Mouse (Mus musculus) midbrain, embryonic 15.5 days (tissue): ENCODE results near the gene a. TPM values are rescaled to one million over a fixed set of nuclear protein-coding genes. Genes with fewer than 3 reads are reported as not detected.

Experiments used
- ATAC-seq: fragments of 200-750 bp; cut with Nextera tagmentation; replicated peaks from 2 replicates; pipeline ENCODE4 v1.8.0; 2017; ENCODE audit warnings: moderate TSS enrichment
- H3K27ac ChIP-seq: fragments of 300-500 bp; sonication (generic); 2 replicates; pipeline ENCODE4 v1.5.1; 2015; ENCODE audit warnings: mild to moderate bottlenecking, inconsistent platforms
- H3K27me3 ChIP-seq: fragments of 300-500 bp; sonication (generic); replicated peaks from 2 replicates; pipeline ENCODE4 v1.6.1; 2015; ENCODE audit warnings: inconsistent platforms
- H3K36me3 ChIP-seq: fragments of 300-500 bp; sonication (generic); replicated peaks from 2 replicates; pipeline ENCODE4 v1.6.1; 2015; ENCODE audit warnings: inconsistent platforms
- H3K4me1 ChIP-seq: fragments of 300-500 bp; sonication (generic); 2 replicates; pipeline ENCODE4 v1.6.1; 2015; ENCODE audit warnings: inconsistent platforms
- H3K4me2 ChIP-seq: fragments of 300-500 bp; sonication (generic); 2 replicates; pipeline ENCODE4 v1.6.1; 2015; ENCODE audit warnings: inconsistent platforms, mild to moderate bottlenecking, moderate library complexity
- H3K4me3 ChIP-seq: fragments of 300-500 bp; sonication (generic); 2 replicates; pipeline ENCODE4 v1.5.1; 2015; ENCODE audit warnings: mild to moderate bottlenecking, inconsistent platforms
- H3K9ac ChIP-seq: fragments of 300-500 bp; sonication (generic); 2 replicates; pipeline ENCODE4 v1.6.1; 2015; ENCODE audit warnings: mild to moderate bottlenecking, inconsistent platforms
- H3K9me3 ChIP-seq: fragments of 300-500 bp; sonication (generic); 2 replicates; pipeline ENCODE4 v1.6.1; 2016; ENCODE audit warnings: inconsistent platforms
- WGBS: fragments of 180-500 bp; shearing (Covaris S2); methylation state at CpG from one replicate; pipeline ENCODE4 v1.1.7; 2015; ENCODE audit warnings: mixed read lengths; 5-methylcytosine and 5-hydroxymethylcytosine counted together
- polyA plus RNA-seq: library from polyadenylated mRNA; unstranded; fragments of >200 nt; fragmentation: Nextera tagmentation; extraction: Ambion mirVana; gene quantifications from 2 replicates; pipeline ENCODE4 v1.2.1, GENCODE M21; 2015

Gene a
- polyA plus RNA-seq, 1 experiment from 2014 or later, result 0.86 TPM

DNA sequence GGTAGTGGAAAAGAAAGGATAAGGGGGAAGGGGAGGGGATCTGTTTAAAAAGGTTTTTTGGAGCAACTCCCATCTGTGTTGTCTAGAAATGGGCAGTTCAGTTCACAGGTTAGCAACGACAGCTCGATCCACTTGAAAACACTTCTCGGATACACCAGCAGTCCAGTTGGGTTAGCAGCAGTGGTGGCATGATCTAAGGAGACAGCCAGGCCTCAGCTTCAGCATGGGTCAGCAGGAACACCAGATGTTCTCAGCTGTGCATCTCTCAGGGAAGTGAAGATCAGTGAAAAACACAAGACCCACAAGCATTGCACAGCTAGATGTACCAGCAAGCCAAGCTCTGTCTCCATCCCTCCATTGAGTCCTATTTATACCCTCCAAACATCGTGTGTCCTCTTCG, 295.1 kb downstream of the a start:
- Histone ChIP-seq H3K9ac (no peak overlapping the region), H3K4me1 (no peaks in the 10 kb centered on the region), H3K4me3 (no peak overlapping the region), H3K4me2 (no peak overlapping the region), H3K27ac (no peak overlapping the region), H3K27me3 (no peaks in the 10 kb centered on the region), H3K36me3 (no peaks in the 10 kb centered on the region), H3K9me3 (no peaks in the 10 kb centered on the region)
- 90% methylated on average over 5 of the region's 5 CpGs for whole genome bisulfite sequencing
- ATAC-seq, result no peak

DNA sequence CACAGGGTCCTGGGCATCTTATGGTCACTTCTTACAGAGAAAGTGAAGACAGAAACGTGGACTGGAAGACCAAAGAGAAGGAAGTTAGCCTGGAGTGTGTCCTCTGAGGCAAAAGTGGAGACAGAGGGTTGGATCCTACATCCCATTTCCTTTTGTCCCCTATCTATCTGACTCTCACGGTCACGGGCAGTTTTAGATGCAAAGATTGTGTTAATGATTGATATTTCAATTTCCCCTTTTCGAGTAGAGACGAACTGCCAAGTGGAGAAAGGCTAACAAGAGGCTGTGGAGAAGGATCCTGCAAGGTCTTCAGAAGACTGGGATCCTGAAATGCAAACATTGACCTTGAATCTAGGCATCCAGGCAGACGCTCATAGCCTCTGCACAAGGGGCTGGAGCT, 297.1 kb downstream of the a start:
- 80% methylated on average over 6 of the region's 6 CpGs for WGBS
- no peaks in the 10 kb centered on the region for H3K9me3 ChIP-seq
- no peak overlapping the region for H3K9ac ChIP-seq
- no peaks in the 10 kb centered on the region for H3K36me3 ChIP-seq
- no peak overlapping the region for H3K4me2 ChIP-seq
- H3K4me3 ChIP-seq, result no peak overlapping the region
- H3K27ac ChIP-seq, result no peak overlapping the region
- ATAC-seq, result no peak
- no peaks in the 10 kb centered on the region for H3K27me3 ChIP-seq
- no peaks in the 10 kb centered on the region for H3K4me1 ChIP-seq

DNA sequence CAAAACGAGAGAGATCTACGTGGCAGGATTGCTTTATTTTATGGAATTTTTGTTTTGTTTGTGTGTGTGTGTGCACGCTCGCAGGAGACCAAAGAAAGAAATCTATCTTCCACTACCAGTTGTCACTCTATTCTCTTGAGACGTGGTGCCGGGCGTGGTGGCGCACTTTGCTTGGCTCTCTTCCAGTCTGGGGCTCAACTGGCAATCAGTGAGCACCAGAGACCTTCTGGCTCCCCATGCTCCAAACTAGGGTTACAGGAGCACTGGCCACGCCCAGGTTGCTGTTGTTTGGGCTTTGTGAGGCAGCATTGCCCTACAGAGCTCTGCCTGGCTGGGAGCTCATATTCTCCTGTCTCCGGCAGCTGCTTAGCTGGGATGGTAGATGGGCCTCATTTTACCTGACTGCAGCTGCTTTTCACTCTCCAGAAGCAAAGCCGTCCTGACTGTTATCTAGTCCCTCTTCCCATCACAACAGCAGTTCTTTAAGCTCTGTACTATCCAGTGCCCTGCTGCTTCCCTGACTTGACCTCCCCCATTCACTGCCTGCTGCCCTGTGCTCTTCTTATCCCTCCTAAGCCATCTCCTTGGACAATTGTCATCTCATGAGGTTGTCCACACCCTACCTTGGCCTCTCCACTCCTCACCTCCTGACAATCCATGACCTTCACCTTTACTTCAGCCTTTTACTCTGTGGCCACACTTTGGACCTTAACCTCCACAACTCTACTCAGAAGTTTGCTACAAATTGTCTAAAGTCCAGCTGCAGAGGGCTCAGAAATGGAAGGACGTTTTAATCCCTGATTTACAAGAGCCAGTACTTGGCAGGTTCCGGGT, 299.9 kb downstream of the a start:
- no peak overlapping the region for H3K4me3 ChIP-seq
- H3K4me2 ChIP-seq, result no peak overlapping the region
- H3K27me3 ChIP-seq, result no peaks in the 10 kb centered on the region
- 69% methylated on average over 13 of the region's 13 CpGs for WGBS
- no peaks in the 10 kb centered on the region for H3K4me1 ChIP-seq
- no peak for ATAC-seq
- H3K36me3 ChIP-seq, result no peaks in the 10 kb centered on the region
- no peak overlapping the region for H3K27ac ChIP-seq
- no peak overlapping the region for H3K9ac ChIP-seq
- H3K9me3 ChIP-seq, result no peaks in the 10 kb centered on the region

DNA sequence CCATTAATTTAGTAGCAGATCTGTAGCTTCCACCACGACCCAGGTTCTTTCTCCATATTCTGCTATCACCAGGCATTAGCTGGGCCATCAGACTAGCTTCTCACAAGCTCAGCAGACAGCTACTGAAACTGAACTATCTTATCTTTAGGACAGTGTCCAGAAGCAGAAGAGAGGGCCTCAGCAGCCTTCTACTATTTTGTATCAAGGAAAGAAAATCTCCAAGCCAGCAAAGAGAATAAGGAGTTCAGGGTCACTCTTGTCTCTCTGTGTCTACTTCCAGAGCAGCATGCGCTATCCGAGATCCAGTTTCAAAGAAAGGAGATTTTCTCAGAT, 300.5 kb downstream of the a start:
- Histone ChIP-seq H3K9ac (no peak overlapping the region), H3K27me3 (no peaks in the 10 kb centered on the region)
- WGBS, result 84% methylated on average over 3 of the region's 3 CpGs

DNA sequence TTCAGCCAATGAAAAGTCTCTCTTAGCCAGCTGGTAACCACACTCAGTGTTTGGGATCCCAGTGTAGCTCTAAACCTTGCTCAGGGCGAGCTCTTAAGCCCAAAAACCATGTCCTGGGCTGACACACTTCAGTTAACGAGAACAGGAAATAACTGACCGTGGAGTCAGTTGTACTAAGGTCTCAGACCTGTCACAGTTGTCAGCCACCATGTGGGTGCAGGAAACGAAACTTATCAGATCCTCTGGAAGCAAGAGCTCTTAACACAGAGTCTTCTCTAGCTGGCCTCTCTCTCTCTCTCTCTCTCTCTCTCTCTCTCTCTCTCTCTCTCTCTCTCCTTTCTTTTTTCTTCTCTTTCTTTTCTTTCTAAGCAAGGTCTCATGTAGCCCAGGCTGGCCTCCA, 302.2 kb downstream of the a start:
- no peak for ATAC-seq
- H3K27me3 ChIP-seq, result no peaks in the 10 kb centered on the region
- WGBS, result 67% methylated on average over 4 of the region's 4 CpGs

More for the DNA sequence above, 300.5 kb downstream of the a start:
- H3K27ac ChIP-seq, result no peak overlapping the region
- H3K4me2 ChIP-seq, result no peak overlapping the region
- H3K4me1 ChIP-seq, result no peaks in the 10 kb centered on the region
- no peak for ATAC-seq
- no peak overlapping the region for H3K4me3 ChIP-seq
- no peaks in the 10 kb centered on the region for H3K36me3 ChIP-seq
- no peaks in the 10 kb centered on the region for H3K9me3 ChIP-seq

DNA sequence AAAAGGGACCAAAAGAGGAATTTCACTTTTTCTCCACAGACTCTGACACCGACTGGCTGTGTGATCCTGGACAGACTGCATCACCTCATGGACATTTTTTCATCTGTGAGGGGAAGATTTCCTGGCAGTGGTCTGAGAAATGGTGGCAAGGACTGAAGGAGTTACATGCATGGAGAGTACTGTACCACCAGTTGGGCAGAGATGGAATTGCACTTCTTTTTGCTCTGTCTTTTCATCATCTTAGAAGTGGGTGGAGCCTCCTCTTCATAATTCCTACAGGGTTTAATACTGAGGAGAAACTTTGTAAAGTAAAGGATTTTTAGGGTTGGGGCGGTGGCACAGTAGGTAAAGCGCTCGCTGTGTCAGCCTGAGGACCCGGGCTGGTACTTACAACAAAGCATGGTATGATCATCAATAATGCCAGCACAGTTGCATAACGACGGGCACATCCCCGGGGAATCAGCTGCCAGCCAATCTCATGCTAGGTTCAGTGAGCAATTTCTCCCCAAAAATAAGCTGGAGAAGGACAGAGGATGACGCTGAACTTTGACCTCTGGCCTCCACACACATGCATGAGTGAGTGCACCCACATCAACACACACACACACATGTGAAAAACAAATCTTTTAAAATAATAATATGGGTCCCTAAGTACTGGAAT, 307.6 kb downstream of the a start:
- 89% methylated on average over 9 of the region's 9 CpGs for WGBS
- ATAC-seq, result no peak
- H3K27ac ChIP-seq, result no peak overlapping the region
- H3K9me3 ChIP-seq, result no peaks in the 10 kb centered on the region
- H3K36me3 ChIP-seq, result no peaks in the 10 kb centered on the region
- no peak overlapping the region for H3K9ac ChIP-seq
- H3K27me3 ChIP-seq, result no peaks in the 10 kb centered on the region
- 0 out of 2 replicates have a peak, but pooled peaks cover 4% of the 10 kb centered on the region for H3K4me1 ChIP-seq
- no peak overlapping the region for H3K4me2 ChIP-seq
- H3K4me3 ChIP-seq, result no peak overlapping the region

More for the DNA sequence above, 302.2 kb downstream of the a start:
- no peaks in the 10 kb centered on the region for H3K4me1 ChIP-seq
- H3K9ac ChIP-seq, result no peak overlapping the region
- H3K4me3 ChIP-seq, result no peak overlapping the region
- no peaks in the 10 kb centered on the region for H3K9me3 ChIP-seq
- H3K4me2 ChIP-seq, result no peak overlapping the region
- H3K27ac ChIP-seq, result no peak overlapping the region
- no peaks in the 10 kb centered on the region for H3K36me3 ChIP-seq

DNA sequence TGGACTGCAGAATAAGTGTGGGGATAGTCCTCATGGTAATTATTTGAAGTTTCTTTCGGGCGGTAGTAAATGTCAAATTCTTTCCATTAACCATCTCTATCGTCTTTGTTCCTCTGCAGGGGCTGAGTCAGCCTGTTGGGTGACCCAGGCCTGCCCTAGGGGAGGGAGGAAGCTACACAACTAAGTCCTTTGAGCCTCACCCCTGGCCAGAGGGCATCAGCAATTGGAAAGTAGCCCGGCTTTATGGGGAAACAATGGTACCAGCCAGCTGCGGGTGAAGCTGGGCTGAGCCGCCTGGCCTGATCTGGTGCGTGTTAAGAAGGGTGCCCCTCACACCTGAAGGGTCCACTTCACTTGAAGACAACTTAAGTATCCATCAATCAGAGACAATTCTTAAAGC, 308.2 kb downstream of the a start:
- Histone ChIP-seq H3K4me2 (no peak overlapping the region), H3K9me3 (no peaks in the 10 kb centered on the region), H3K9ac (no peak overlapping the region), H3K4me3 (no peak overlapping the region), H3K27ac (no peak overlapping the region), H3K36me3 (no peaks in the 10 kb centered on the region), H3K27me3 (no peaks in the 10 kb centered on the region), H3K4me1 (0 out of 2 replicates have a peak, but pooled peaks cover 4% of the 10 kb centered on the region)
- ATAC-seq, result no peak
- WGBS, result 72% methylated on average over 7 of the region's 7 CpGs

DNA sequence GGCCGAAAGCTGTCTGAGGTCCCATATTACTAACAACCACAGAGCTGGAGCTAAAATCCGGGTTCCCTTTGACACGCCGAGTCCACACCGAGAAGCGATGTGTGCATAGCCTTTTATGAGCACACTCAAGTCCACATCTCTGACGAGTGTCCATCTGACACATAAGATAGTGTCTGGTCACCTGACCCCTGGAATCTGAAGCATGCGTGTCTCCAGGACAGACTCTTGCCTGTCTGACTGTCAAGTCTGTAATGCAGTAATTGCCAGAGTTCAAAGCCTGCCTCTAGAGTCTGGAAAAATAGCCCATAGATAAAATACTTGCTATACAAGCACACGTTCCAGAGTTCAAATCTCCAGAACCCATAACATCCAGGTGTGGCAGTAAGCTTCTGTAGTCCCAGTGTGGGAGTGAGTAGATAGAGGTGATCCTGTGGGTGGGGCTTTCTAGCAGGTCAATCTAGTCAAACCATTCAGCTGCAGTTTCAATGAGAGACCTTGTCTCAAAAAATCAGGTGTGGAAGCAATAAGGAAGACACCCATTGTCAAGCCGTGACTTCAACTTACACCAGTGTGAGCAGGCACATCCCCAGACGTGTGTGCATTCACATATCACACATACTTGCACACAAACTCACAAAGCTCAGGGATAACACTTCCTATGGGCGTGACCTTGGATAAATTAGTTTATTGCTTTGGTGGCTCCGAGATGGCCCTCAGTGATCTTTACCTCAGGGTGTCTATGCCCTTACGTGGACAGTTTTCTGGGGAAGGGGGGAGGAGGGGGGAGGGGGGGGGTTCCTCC, 309.0 kb downstream of the a start:
- Histone ChIP-seq H3K4me2 (no peak overlapping the region), H3K9ac (no peak overlapping the region), H3K36me3 (no peaks in the 10 kb centered on the region), H3K27ac (no peak overlapping the region), H3K4me1 (0 out of 2 replicates have a peak, but pooled peaks cover 4% of the 10 kb centered on the region), H3K9me3 (no peaks in the 10 kb centered on the region), H3K27me3 (no peaks in the 10 kb centered on the region), H3K4me3 (no peak overlapping the region)
- 86% methylated on average over 14 of the region's 14 CpGs for WGBS
- no peak for ATAC-seq

Other genes with a start within 250 kb of the a start
- 1.8 and 2.1 TPM in 2 replicates for gene 1700003F12Rik, start 244.3 kb upstream of the a start, polyA plus RNA-seq
- 0.36 and 0.60 TPM in 2 replicates for gene Actl10, start 239.6 kb upstream of the a start, polyA plus RNA-seq
- gene Necab3, start 232.5 kb upstream of the a start, polyA plus RNA-seq, result 15.4 and 18.0 TPM in 2 replicates
- gene E2f1, start 221.5 kb upstream of the a start, polyA plus RNA-seq, result 5.4 and 7.1 TPM in 2 replicates
- 15.7 and 15.9 TPM in 2 replicates for gene Pxmp4, start 187.7 kb upstream of the a start, polyA plus RNA-seq
- 2.6 and 3.1 TPM in 2 replicates for gene Zfp341, start 178.1 kb upstream of the a start, polyA plus RNA-seq
- gene 4930519P11Rik, start 178.0 kb upstream of the a start, polyA plus RNA-seq, result 0.50 and 0.78 TPM in 2 replicates
- gene Chmp4b, start 139.7 kb upstream of the a start, polyA plus RNA-seq, result 27.9 and 28.4 TPM in 2 replicates
- not detected in 2 replicates for gene Gm14214, start 21.4 kb upstream of the a start, polyA plus RNA-seq
- gene Raly, start 306 bp upstream of the a start, polyA plus RNA-seq, result 25.3 and 34.1 TPM in 2 replicates
- gene Eif2s2, start 101.5 kb downstream of the a start, polyA plus RNA-seq, result 61.7 and 69.0 TPM in 2 replicates
- 0.08 TPM in 2 replicates for gene Gm14226, start 226.9 kb downstream of the a start, polyA plus RNA-seq